Mouse (Mus musculus) skeletal muscle tissue, adult 2 months (tissue): ENCODE data around the gene Rbks.
A peak's percentile ranks its signal among the peaks of the same experiment; 100 is the strongest.
"Not testable (repeated sequence)": the region's sequence is repeated elsewhere in the genome, so short reads cannot be mapped to it uniquely, and the experiment has no call there.

Source experiments
- DNase-seq: peaks from one replicate; pipeline ENCODE4 v3.0.0-alpha.2; 2012; ENCODE audit warnings: low read depth, low spot score

The Rbks gene

DNA sequence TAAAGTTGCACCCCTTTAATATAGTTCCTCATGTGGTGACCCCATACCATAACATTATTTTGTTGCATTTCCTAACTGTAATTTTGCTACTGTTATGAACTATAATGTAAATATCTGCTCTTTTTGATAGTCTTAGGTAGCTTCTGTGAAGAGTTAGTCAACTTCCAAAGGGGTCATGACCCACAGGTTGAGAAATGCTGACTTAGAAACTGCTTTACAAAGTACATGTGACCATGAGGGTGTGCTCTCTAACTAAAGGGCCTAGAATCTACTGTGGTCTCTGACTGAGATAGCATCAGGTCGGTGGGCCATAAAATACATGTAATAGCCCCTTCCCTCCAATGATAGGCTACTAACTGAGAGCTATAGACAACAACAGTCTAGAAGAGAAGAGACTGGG is 19.4 kb downstream of the Rbks start:
- DNase-seq = no peak

DNA sequence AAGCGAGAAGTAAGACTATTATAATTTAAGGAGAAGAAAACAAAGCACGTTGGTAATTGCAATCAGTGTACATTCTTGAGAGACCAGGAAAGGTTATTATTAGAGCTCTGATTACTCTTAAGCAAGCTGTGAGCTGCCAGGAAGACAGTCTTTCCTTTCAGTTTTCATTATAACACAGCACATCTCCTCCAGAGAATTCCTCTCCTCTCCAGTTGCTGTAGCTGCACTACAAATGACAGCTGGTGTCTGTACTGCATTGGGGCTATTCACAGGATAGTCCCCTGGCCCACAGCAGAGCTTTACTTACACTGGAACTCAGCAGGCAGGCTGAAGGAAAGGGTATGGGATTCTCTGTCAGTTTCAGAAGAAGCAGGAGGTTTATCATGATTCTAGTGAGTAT is 24.0 kb downstream of the Rbks start:
- no peak for DNase-seq

DNA sequence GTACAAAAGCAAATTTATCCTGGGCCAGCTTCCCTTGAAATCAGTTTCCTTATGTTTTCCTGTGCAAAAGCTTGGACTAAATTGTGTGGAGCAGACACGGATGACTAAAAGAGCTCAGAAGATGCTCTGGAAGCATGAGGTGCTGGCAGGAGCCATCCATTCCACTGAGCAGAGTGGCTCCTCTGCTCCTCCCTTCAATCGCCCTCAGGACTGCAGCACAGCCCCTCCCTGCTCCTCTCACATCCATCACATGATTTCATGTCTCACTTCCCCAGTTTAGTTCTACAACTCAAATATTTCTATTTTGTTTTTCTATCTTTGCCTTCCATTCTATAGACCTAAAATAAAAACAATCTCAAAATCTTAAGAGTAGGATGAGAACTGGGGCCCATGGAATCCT is 26.3 kb downstream of the Rbks start:
- DNase-seq = no peak

DNA sequence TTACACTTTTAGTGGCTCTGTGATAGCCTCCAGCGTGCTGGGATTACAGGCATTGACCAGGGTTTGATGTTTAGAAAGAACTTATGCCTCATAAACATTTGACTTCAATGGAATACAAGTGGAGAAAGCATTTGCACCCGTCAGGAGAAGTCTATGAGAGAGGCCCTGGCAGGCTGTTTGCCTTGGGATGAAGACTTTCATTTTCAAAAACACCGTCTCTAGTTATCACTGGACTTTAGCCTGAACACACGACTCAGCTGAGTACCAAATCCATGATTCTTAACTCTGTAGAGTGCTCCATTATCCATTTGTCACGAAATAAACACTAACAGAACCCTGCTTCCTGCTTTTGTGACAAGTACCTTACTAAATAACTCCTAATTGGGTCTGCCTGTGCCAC is 27.4 kb downstream of the Rbks start:
- DNase-seq = no peak

DNA sequence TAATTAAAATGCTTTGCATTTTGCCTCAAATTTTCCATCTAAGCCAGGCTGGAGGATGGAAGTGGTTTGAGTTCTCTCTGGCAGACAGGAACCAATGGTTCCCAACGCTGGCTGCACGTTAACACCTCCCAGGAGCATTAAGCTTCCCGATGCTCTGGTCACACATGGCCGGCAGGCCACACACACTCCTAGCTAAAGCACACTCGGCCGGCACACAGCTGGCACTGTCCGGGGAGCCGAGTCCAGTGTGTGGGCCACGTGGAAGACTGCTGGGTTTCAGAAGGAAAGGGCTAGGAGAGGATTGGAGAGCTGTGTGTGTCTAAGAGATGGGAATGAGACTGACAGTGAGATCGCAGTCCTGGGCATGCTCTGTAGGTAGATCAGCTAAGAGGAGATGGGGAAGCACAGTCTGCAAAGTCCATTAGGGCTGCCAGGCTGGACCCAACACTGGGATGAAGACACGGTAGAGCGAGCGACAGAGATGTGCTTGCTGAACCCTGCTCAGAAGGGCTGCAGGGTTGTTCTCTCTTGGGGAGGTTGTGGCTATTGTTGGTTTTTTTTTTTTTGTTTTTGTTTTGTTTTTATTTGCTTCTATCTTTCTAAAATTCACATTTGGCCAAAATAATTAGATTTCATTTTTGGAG is 29.0 kb downstream of the Rbks start:
- no peak for DNase-seq

DNA sequence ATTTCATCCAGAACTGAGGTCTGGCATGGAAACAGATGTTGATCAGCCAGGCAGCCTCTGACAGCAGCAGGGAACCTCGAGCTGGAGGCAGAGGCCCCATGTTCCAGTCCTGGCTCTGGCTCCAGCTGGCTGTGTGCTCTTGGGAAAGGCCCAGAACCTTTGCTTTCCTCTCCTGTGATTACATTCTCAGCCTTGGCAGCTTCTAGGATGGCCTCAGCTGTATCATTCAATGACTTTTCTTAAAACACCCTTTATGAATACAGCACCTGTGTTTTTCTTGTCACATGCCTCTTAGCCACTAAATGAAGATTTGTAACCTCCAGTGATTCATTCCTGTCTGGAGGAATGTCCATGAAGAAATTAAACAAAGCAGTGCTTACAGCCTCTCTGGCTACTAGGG is 31.3 kb downstream of the Rbks start:
- peak; percentile 42 for DNase-seq

DNA sequence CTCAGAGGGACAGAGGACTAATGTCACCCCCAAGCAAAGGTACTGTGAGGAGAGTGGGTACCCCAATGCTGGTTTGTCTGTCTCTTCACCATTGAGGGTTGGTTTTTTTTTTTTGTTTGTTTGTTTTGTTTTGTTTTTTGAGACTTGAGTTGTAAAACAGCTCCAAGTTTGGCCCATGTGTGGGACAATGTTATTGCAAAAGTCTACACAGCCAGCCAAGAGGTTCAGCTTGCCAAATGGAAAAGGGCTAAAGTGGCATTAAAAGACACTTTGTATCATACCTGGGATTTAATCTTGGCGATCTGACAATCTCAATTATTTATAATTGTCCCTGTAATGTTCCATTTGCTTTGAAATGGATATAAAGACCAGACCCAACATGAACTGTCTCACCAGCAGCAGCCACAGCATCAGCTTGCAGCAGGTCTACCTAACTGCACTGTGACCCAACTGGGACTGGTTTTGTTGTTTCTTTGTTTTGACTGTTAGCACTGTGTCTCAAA is 41.7 kb downstream of the Rbks start:
- DNase-seq = no peak

DNA sequence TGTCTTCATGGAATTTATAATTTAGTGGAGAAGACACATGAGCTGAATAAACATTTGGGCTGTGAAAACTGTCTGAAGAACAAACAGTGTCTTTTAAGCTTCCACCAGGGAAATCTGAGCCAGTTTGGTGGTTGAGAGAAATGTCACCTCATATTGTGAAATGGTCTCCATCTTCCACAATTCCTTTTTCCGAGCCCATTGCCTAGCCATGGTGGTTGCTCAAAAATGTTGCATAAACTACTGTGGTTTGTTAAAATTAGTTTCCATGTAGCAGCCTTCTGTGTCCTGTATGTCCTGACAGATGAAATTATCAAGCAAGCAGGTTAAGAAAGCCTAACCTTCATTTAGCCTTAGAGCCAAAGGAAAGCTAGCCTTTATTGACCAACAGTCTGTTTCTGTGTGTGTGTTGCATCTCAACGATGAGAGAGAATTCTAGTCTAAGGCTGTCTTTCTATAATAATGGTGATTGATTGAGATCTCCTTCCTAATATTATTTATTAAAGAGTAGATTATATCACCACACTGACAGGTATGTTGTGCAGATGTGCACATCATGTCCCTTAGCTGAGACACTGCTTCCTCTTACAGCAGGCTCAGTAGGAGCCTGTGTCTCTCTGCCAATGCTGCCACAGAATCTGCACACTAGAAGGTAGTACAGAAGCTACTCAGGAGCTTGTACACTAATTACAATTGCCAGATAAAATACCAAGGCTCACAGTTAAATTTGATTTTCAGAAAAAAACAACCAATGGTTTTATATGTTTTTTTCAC is 46.7 kb downstream of the Rbks start:
- no peak for DNase-seq

DNA sequence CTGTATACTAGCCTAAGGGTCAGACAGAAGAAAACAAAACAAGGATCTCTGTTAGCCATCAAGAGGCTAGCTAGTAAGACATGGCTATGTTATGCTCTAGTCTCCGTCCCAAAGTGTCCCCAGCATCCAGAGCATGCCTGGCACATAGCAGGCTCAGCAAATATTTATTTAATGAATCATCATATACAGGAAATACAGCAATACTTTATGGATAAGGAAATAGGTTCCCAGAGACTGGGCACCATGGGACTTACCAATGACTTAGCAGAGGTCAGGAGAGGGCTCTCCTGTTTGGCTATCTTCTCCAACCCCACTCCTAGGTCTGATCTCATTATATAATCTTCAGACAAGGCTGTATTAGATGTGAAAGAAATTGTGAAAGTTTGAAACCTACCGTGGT is 50.1 kb downstream of the Rbks start:
- DNase-seq = no peak

DNA sequence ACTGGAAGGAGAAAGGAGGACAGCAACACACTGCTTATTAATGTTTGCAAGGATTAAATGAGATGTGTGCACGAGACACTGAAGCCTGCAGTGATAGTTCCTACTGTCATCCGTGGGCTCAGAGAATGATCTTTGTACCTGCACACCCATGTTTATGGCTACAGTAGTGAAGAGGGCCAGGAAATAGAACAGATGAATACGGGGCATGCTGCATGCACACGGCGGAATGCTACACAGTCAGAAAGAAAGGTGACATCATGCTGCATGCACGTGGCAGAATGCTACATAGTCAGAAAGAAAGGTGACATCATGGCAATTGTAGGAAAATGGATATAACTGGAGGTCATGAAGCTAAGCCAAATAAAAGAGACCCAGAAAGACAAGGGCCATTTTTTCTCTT is 50.9 kb downstream of the Rbks start:
- DNase-seq = no peak

DNA sequence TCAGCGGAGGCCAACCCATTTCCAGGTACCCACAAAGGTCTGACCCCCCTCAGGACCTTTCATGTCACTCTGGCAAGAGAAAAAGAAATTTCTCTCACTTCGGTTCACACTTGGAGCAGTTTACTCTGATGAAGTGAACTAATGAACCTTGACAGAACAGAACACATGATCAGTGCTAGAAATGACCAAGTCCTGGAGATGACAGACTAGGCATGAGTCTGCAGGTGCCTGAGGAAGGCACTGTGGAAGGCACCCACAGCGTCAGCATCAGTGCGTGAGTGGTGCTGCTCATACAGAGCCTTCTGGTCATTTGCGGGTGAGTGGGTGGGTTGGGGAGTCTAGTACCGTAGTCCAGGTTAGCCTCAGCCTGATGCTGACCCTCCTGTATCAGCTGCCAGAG is 51.6 kb downstream of the Rbks start:
- DNase-seq = no peak

DNA sequence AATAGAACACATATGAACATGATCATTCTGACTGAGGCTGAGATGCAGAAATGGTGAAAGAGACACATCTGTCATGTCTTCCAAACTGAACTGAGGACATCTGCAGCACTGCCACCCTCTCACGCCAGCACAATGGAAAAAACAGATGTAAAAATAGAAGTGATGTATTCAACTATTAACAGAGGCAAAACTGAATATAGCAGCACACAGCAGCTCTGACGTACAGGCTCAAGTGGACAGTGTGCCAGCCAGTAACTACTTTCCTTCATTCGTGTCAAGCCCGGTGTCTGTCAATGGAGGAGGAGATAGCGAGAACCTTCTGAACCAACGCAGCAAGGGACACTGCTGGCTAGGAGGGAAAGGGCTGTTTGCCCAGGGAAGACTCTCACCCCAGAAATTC is 52.6 kb downstream of the Rbks start:
- DNase-seq = peak; percentile 29

DNA sequence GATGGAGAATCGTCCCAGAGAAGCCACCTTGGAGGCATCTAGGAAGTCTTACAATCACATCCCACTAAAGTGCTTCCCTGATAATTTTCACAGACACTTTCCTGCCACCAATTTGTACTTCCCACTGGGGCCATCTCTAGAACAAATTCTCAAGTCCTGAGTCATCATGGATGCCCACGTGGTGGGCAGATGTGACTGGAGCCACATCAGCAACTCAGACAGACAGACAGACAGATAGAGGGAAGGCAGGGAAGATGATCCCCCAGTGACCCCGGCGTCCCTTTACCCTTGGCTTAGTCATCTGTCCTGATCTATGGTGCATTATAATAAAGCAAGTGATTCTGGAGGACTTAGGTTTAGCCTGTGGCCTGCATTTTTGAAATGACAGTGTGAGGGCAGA is 53.2 kb downstream of the Rbks start:
- no peak for DNase-seq

DNA sequence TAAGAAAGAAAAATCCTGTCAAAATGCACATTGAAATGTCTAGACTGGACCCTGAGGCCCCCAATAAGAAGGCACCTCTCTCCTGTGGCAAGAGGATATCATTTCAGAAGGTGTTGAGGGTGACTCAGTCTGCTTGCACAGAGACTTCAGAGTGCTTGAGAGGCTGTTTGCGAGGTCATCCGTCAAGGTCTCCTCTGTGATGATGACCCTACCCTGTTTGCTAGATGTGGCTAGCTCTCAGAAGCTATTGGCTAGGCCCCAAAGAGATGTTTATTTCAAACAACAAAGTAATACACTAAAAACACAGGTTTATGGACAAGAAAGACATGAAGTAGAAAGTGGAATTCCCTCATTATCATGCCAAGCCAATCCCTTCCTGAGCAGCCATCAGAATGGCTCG is 55.1 kb downstream of the Rbks start:
- DNase-seq = no peak

DNA sequence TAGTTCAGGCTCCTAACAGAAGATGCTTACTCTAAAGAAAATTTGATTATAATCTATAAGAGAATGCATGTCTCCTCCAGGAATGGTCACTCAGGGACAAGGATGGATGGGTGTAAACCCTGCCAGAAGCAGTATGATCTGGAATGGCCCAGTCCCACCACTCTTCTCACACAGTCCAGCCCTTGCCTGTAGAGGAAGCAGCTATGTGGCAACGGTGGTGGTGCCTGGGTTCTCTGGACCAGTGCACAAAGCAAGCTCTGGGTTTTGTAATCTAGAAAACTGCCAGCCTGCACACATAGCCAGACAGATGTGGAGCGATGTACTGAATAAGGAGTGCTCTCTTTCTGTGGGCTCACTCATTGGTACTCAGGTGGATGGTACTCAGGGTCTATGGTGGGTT is 56.9 kb downstream of the Rbks start:
- no peak for DNase-seq

DNA sequence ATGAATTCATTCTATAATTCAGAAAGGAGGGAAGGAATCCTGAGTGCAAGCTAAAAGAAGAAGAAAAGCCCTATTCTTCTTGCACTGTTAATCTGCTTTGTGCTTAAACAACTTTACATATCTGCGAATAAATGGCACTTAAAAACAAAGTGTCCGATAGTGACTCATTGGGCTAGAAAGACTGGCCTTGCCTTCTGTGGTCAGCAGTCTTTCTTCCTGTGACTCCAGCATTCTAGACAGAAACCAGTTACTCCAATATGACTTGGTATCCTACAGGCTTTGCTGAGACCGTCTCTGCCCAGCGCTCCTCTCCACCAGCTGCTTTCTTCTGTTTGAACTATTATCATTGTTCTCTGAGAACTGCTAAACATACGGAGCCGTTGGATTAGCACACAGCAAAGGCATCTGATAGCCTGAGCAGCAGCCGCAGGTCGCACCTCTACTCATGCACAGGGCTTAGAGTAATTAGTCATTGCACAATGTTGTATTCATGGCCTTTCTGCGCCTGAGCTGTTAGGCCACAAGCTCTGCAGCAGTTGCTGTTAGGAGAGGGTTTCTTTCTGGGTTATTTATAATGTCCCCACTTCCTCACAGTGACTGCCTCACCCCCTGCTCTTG is 60.7 kb downstream of the Rbks start:
- no peak for DNase-seq

DNA sequence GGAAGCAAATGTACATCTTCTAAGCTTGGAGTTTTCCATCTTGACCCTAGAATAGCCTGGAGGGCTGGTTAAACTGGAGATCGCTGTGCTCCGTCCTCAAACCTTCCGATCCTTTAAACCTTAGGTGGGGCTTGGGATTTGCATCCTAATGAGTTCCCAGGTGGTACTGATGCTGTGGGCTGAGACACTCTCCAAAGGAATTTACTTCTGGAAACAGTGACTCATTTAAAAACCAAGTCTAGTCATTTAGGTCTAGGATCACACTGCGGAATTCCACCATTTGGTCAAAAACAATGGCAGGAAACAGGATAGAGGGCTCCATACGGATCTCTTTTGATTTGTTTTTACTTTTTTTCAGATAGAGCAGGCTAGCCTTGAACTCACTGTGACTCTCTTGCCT is 62.7 kb downstream of the Rbks start:
- no peak for DNase-seq

DNA sequence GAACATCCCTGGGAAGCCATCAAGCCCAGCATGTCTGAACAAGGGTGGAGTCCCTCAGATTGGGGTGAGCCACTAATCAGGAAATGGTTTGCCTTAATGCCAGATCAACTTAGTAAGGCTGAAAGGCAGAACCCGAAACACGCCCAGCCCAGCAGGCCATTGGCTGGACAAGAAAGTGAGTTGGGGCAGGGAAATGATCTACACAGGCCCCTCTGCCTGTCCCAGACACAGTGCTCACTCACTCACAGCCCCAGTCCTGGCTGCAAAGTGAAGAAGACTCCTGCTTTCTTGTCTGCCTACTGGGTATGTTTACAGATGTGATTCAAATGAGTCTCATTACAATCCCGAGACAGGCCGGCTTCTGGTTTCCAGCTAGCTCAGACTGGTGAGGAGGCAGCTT is 63.3 kb downstream of the Rbks start:
- no peak for DNase-seq

DNA sequence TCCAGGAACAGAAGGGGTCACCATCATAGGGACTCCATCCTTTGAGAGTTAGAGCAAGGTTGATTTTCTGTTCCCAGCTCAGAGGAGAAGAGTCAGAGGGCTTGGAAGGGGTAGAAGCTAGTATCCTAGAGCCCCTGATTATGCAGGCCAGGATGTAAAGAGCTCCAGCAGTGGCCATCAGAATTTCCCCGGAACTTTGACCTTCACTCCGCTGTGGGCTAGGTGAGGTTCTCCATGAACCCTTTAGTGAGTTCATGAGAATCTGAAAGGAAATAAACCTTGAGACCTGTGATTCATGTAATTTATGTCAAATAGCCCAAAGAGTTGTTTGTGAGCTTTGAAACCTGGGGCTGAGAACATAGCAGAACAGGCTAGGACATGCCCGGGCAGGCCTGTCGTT is 66.3 kb downstream of the Rbks start:
- not testable (repeated sequence) for DNase-seq

DNA sequence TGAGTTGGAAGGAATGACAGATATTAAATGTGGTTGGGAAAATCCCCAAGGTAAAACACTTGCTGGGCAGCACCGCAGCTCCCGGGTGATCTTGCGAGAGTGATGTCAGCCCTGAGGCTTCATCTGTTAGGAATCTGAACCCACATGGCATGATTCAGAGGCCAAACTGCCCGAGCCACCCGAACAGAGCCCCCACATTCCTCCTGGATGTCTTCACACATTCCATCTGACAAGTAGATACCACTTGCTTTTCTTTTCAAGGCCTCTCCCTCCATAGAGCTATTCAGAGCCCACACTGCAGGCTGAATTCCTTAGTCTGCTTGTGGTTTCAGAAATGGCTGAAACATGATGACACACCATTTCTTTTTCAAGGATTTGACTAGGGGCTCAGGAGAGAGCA is 67.4 kb downstream of the Rbks start:
- DNase-seq = peak; percentile 50

DNA sequence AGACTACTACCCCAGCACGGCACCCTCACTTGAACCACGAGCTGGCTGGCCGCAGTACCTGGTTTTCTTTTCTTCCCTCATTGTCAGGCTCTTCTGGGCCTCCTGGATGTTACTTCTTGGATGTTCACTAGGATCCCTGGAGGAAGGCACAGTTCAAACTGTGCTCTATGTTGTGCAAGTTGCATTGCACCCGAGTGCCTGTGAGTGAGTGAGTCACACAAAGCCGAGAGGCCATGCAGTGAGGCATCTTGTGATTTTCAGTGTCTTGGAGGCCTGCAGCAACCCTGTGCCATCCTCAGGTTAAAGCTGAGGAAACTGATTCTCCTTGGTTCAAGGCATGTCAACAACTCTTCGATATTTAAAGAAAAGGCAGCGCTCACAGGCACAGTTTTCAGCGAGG is 68.9 kb downstream of the Rbks start:
- DNase-seq = no peak

DNA sequence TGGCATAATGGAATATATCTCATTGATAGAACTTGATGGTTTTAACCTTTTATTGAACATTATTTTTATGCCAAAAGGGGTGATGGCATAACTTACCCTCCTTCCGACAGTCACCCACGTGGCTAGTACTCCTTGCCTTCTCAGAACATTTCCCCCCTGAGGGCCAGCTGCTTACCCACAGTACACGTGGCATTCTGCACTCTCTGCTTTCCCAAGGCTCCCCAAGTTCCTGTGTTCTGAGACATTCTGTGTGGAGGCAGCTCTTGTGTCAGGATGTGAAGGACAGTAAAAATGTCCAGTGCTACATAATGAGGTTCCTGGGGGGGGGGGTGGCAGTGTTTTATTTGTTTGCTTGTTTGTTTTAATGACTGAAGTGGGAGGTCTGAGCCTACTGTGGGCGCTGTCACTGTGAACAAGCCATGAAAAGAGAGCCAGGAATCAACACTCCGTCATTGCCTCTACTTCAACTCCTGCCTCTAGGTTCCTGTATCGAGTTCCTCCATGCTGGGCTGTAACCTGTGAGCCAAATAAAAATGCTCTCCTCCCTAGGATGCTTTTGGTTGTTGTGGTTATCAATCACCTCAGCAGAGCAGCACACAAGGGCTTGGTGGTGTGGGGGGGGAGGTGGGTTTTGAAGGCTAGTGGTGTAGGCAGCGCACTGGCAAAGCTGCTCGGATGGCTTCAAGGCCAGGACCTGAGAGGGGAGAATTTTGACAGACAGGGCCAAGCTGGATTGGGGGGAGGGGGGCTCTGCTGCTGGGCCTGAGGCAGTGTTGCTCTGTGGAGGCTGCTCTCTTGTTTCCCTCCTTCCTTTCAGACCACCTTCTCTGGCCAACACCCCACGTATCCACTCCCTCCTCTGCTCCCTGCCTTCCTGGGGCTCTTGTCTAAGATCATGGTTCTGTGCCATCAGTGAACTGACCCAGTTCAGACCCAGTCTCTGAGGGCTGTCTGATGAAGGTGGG is 69.6 kb downstream of the Rbks start:
- DNase-seq = no peak
